ENCODE assay signal across 7 mouse cellular contexts in the genomic region with DNA sequence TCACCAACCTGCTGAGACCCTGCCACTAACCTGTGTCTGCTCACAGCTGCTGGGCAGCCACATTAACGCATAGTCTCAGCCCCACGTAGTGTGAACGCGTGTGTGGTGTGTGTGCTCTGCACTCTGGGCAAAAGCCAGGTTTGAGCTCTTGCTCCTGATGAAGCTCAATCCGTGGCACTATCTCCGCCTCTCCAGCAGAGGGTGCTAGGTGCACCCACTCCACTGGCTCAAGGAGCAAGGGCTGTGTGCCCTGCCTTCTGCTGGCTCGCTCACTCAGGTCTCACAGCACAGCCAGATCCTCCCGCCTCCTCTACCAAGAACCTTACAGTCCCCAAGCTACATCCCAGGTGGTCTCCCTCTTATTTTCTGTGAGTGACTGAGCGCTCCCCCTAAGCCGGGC. TPM values are rescaled to one million over a fixed set of nuclear protein-coding genes. Genes with fewer than 3 reads are reported as not detected.
DNase-seq lines count a peak whose midpoint lies in the region; ATAC-seq and TF ChIP-seq lines count a peak whose summit lies in the region.

No protein-coding gene starts in this region.

- peak; percentile 78 for TF ChIP-seq CTCF in E14TG2a.4 (conservative IDR thresholded peaks at IDR 0.05; ENCODE audit: low read length)
- TF ChIP-seq CTCF in liver, postnatal 0 days (IDR thresholded peaks at IDR 0.05; ENCODE audit: low read depth) = peak; percentile 88

- TF ChIP-seq EP300 in liver, postnatal 0 days (IDR thresholded peaks at IDR 0.05; ENCODE audit: low read depth) = no peak

- H3K9ac ChIP-seq in liver, postnatal 0 days (replicated peaks) = no peak overlapping the region

- no peak overlapping the region for H3K27ac ChIP-seq in liver, postnatal 0 days (ENCODE audit: low read depth)

- no peaks in the 10 kb centered on the region for H3K9me3 ChIP-seq in E14TG2a.4 (ENCODE audit: low read length)
- H3K9me3 ChIP-seq in liver, postnatal 0 days (ENCODE audit: low read length) = no peaks in the 10 kb centered on the region

- WGBS in liver, postnatal 0 days (ENCODE audit: insufficient replicate concordance) = 77% methylated on average over 10 of the region's 10 CpGs

- peaks cover 86% of the 10 kb centered on the region for H3K36me3 ChIP-seq in E14TG2a.4 (ENCODE audit: insufficient read depth, low read length)
- H3K36me3 ChIP-seq in liver, postnatal 0 days (replicated peaks; ENCODE audit: insufficient read depth, low read length) = peaks cover 57% of the 10 kb centered on the region

- peak; percentile 63 for DNase-seq in A20 (ENCODE audit: low read depth, low spot score)
- DNase-seq in cerebellum, adult 9-11 months = peak; percentile 84
- DNase-seq in gastrocnemius, postnatal 25 days = peak; percentile 61
- peak; percentile 70 to 75 for DNase-seq in kidney, postnatal 36 days
- DNase-seq in liver, postnatal 0 days = peak; percentile 58
- peak; percentile 64 for DNase-seq in retina, postnatal 1 day

- ATAC-seq in liver, postnatal 0 days = peak; percentile 43

- H3K27me3 ChIP-seq in E14TG2a.4 (ENCODE audit: insufficient read depth, low read length) = no peaks in the 10 kb centered on the region
- H3K27me3 ChIP-seq in liver, postnatal 0 days (ENCODE audit: insufficient read depth, low read length) = no peaks in the 10 kb centered on the region

- no peak overlapping the region for H3K4me2 ChIP-seq in liver, postnatal 0 days (ENCODE audit: low read depth, low read length)

- peaks cover 56% of the 10 kb centered on the region for H3K4me1 ChIP-seq in E14TG2a.4 (replicated peaks; ENCODE audit: low read depth, low read length)
- H3K4me1 ChIP-seq in liver, postnatal 0 days (ENCODE audit: insufficient read depth) = no peaks in the 10 kb centered on the region; the same call in 1 of the 2 replicates

- no peak overlapping the region for H3K4me3 ChIP-seq in E14TG2a.4 (replicated peaks; ENCODE audit: low read length)
- H3K4me3 ChIP-seq in liver, postnatal 0 days (ENCODE audit: low read depth, low read length) = no peak overlapping the region

RNA-seq across cellular contexts. Expression of a gene that starts 21.5 kb away (rescaled TPM):
- total RNA-seq in gastrocnemius, postnatal 25 days (2021) = 1 to 10 TPM; 4.9 to 6.9 TPM
- polyA plus RNA-seq in liver, postnatal 0 days (2015; fragmentation: Nextera tagmentation; extraction: Ambion mirVana) = 33.1 and 33.9 TPM in 2 replicates

RNA-seq across cellular contexts. Expression of a gene that starts 21.5 kb away (rescaled TPM):
- total RNA-seq in gastrocnemius, postnatal 25 days (2021) = 10 to 100 TPM; 30.5 to 35.9 TPM
- polyA plus RNA-seq in liver, postnatal 0 days (2015; fragmentation: Nextera tagmentation; extraction: Ambion mirVana) = 117 and 121 TPM in 2 replicates
